Mouse (Mus musculus) cerebellum, postnatal 14 days (tissue): ENCODE data around the gene Nptxr.
A peak's percentile ranks its signal among the peaks of the same experiment; 100 is the strongest.

Experiments used
- DNase-seq, 2 experiments: peaks; one replicate each; pipeline ENCODE4 v3.0.0; 2021; ENCODE audit warnings: mixed read lengths in 2 of 2

Gene Nptxr

DNA sequence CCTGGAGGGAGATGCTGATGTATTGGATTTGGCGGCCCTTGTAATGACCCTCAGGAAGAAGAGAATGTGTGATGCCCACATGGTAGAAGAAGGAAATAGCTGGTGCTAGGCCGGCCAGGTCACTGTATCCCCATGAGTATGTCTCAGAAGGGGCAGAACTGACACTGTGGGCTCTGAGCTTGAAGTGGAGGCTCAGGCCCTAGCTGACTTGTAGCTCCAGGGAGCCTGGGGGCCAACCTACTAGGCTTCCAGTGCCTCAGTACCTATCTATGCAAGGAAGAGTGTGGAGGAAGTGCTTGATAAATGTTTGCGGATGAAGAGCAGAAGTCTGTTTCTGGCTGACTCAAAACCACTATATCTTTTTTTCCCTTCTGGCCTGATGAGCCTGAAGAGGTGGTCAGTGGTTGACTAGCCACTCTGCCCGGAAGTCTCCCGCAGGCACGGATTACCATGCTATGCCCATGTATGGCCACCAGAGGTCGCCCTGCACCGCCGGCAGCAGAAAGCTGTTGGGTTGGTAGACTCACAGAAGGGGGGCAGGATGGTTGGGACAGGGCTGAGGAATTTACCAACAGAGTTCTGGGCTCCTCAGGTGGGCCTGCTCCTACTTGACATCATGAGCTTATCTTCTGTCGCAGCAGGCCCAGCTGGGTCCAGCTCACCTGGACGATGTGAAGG is 51.7 kb downstream of the Nptxr start:
- peak; percentile 87 to 88 for DNase-seq

DNA sequence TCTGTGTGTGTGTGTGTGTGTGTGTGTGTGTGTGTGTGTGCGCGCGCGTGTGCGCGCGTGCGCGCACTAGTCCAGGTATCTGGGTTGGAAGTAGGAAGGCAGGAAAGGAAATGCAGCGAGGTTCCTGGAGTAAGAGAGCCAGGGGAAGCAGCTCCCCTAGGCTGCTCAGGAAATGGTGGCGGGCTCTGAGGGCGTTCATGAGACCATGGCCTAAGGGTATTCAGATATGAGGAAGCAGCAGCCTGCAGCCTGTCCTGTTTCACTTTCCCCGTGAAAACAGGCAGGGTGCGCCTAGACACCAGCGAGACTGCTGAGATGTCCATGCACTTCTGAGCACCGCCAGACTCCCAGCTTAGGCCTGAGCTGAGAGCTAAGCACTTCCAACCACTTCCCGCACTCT is 52.8 kb downstream of the Nptxr start:
- DNase-seq, result no peak

- DNase-seq, result no peak
Observed at GRCm38 (mm10) chr15:79750266-79750665, 54.3 kb downstream of the Nptxr start.

- no peak for DNase-seq
Observed at GRCm38 (mm10) chr15:79749162-79749561, 55.4 kb downstream of the Nptxr start.

GRCm38 (mm10) chr15:79747998-79748397 is 56.6 kb downstream of the Nptxr start:
- DNase-seq, result peak; percentile 58 to 74

DNA sequence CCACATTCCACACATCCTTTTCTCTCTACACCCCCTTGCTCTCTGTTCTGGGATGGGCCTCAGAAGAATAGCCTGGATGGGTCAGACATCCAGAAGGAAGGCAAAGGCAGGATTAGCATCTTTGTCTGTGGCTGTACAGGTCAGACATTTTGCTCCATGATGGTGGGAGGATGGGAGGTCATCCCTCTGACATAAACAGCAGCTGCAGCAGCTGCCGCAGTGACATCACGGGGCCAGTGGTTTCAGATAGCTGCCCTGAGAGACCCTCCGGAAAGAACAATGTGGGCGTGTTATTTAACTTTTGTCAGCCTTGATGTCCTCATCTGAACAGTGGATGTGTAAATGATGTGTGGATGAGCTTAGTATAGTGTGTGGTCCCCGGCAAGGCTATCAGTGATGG is 58.7 kb downstream of the Nptxr start:
- no peak for DNase-seq

DNA sequence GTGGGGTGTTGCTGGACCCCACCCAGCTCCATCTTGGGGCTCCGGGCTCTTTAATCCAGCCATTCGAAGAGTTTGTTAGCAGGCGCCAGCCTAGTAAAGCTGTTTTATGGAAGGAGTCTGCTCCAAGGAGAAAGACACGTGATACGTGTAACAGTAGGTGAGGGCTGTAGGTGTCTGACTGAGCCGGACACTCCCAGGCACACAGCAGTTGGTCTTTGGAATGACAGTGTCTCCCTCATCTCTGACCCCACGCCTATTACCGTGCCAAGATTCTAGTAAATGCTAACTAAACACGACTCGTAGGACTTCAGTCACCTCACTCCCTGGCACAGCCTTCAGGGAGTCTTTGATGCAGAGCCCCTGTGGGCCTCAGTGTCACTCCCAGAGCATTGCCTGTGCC is 59.3 kb downstream of the Nptxr start:
- DNase-seq, result no peak

DNA sequence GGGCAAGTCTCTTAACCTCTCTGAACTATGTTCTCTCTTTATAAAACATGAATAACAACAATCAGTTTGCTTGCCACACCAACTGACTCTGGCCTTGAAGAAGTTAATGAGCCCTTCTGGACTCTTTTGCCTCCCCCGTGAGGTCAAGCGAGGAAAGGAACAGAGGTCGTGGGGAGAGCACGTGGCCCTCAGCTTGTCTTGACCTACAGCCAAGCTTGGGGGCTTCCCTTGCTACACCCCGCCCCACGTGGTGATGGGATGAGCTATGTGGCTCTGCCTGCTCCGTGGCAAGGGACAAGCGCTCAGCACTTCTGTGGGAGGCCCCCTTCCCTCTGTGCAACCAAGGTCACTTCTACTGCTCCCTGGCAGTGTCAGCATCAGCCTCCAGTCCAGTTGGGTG is 59.8 kb downstream of the Nptxr start:
- DNase-seq, result no peak

GRCm38 (mm10) chr15:79744001-79744400 is 60.6 kb downstream of the Nptxr start:
- DNase-seq, result no peak

DNA sequence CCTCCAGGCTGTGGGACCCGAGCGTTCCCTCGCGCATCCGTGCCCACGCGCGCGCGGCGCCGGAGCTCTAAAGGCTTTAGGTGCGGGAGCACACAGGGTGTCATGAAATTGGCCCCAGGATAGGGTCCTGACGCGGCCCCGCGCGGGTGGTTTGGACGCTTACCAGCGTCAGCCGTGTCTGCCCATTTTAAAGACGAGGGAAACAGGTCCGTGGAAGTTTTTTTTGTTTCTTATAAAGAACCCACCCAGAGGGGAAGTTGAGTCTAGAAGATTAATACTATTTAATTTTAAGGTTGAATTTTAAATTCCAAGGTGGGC is 61.9 kb downstream of the Nptxr start:
- no peak for DNase-seq

DNA sequence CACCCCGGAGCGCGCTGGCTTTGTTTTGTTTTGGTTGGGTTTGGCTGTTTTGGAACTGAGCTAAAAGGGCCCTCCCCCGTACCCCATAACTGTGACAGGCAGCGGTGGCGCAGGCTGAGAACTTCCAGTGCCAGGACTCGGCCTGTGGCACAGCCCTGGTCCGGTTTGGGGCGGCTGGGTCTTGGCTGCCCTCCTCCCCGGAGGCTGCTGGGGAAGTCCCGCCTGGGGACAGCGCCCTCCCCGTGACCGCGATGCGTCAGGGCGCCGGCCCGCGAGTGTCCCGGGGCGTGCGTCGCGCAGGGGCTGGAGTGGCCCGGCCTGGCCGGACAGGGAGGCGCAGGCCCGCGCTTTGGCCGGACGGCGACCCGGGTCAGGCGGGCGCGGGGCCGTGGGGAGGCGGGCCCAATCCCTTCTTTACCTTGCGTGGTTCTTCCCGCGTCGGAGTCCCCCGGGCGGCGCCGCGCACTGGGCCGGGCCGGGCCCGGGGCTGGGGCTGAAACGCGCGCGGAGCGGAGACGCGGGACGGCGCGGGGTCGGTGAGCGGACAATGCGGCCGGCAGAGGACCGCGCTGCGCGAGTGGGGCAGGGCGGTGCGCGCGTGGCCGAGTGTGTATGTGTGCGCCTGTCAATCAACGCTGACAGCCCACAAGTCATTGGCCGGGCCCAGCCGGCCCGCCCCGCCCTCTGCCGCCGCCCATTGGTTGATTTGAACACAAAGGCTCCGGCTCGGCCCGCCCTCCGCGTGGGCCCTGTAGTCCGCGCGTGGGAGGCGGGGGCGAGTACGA is 62.5 kb downstream of the Nptxr start, which contains the start of gene Sun2:
Gene Sun2 (minus strand): TSS at position 616 of the 785 bp plus-strand sequence.
- DNase-seq, result peak; percentile 96 to 98

GRCm38 (mm10) chr15:79741173-79741858 is 63.2 kb downstream of the Nptxr start:
- DNase-seq, result peak; percentile 70 to 71

DNA sequence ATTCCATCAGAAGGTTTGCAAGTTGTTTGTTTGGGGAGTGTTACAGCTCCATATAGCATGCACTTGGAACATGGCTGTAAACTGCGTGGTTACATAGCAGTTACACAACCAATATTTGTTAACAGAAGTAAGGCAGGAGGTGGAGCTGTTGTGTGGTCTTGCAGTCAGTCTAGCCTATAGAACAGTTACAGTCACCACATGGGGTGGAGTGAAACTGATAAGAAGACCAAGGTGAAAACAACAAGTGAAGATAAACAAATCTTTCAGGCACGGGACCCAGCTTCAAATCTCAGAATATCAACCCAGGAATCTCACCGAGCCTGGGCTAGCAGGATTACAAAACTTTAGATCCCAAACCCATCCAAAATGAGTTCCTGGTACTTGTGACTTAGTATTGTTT is 63.8 kb downstream of the Nptxr start:
- DNase-seq, result no peak
